Mouse (Mus musculus) cortical plate, adult 2 months (tissue): ENCODE data around the gene Vmp1. TPM values are rescaled to one million over a fixed set of nuclear protein-coding genes. Genes with fewer than 3 reads are reported as not detected.

Experiments used
- H3K27ac ChIP-seq: fragments of 200-500 bp; 2 replicates; pipeline ENCODE4 v1.5.1; 2012; ENCODE audit warnings: low read length, control low read depth, inconsistent platforms; ENCODE audit not compliant: insufficient read depth
- H3K4me1 ChIP-seq: fragments of 200-500 bp; 2 replicates; pipeline ENCODE4 v1.6.1; 2011; ENCODE audit warnings: low read length; ENCODE audit not compliant: control insufficient read depth, insufficient read depth
- H3K4me3 ChIP-seq: fragments of 200-500 bp; 2 replicates; pipeline ENCODE4 v1.5.1; 2011; ENCODE audit warnings: mild to moderate bottlenecking, low read length, control low read depth; ENCODE audit not compliant: insufficient read depth
- CTCF ChIP-seq: fragments of 200-500 bp; IDR thresholded peaks from 2 replicates; pipeline ENCODE4 v1.5.1; 2011; ENCODE audit warnings: mild to moderate bottlenecking, control low read depth, low read length; ENCODE audit not compliant: insufficient read depth; ENCODE audit errors: extremely low read depth
- POLR2A ChIP-seq: fragments of 200-500 bp; IDR thresholded peaks from 2 replicates; pipeline ENCODE4 v1.6.1; 2011; ENCODE audit warnings: mild to moderate bottlenecking, low read length, control low read depth; ENCODE audit not compliant: insufficient read depth; ENCODE audit errors: extremely low read depth
- polyA plus RNA-seq: library from polyadenylated mRNA; depleted of rRNA; stranded (reverse); fragments of >200 nt; gene quantifications from 2 replicates; pipeline ENCODE4 v1.2.3, GENCODE M21; 2012

Vmp1 gene
- polyA plus RNA-seq, 1 experiment = 131 TPM

DNA sequence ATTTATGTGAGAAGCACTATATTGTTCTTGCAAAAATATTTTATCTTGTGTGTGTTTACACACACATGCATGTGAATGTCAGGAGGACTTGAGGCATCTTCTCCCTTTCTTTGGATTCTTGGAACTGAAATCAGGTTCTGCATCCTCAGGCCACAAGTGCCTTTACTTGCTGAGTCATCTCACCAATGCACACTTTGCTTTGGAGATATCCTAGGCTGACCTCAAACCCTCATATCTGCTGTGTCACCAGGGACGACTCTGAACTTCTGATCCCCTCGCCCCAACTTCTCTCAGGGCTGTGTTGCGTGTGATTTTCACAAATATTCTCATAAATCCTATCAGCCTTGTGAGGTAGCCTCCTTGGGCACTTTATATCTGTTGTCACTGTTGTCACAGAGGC lies 73.4 kb downstream of the Vmp1 start:
- Histone ChIP-seq H3K27ac (no peak overlapping the region), H3K4me3 (no peak overlapping the region), H3K4me1 (no peaks in the 10 kb centered on the region; the same call in 1 of the 2 replicates)
- TF ChIP-seq CTCF (no peak), POLR2A (no peak)

DNA sequence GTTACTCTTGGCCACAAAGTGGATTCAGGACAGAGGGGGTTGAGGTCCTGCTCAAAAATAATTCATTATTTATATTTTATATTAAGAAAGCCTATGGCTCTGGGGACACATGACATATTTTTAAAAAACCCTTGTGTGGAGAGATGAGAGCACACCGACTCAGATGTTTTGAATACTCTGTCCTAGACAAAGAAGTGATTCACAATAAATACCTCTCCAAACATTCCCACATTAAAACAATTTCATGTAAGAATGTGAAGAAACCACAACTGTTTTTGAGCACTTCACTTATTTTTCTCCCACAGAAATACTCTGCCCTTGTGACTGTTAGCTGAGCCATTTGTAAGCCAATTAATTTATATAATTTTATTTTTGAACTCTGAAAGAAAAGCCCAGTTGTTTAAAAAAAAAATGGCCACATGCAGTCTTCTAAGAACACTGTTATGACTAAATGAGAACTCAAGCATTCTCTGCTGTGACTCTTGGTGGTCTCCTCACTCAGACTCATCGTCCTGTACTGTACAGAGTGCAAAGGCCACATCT lies 75.8 kb downstream of the Vmp1 start:
- Histone ChIP-seq H3K4me3 (no peak overlapping the region), H3K27ac (no peak overlapping the region), H3K4me1 (no peaks in the 10 kb centered on the region)
- TF ChIP-seq POLR2A = no peak
- TF ChIP-seq CTCF = no peak

DNA sequence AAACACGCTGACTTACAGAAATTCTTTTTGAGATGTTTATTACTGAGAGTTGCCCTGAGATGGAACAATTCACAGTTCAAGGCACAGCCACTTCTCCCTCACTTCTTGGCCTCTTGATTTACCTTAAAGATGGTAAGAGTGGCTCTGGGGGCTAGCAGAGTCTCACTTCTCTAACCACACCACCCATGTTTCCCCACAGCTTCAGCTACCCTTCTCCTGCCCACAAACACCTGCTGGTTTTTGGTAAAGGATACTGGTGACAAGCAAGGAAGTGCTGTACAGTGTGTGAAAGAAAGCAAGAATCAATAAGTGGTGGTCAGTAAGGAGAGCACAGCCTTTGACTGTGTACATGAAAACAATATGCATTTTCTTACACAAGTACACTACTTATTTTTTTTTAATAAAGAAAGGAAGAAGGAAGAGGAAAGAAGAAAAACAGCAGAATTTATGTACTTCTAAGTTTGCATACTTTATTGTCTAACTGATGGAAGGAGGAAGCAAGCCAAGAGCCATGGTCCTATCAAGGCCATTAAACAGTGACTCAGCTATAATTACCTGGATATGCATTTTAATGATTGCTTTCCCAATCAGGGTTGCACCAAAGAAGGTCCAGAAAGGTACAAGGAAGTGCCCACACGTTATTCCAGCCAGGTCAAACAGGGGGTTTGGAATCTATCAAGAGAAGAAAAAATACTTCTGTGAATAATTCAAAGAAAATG lies 76.9 kb downstream of the Vmp1 start:
- H3K27ac ChIP-seq = no peak overlapping the region
- no peak for TF ChIP-seq POLR2A
- no peak for TF ChIP-seq CTCF
- no peak overlapping the region for H3K4me3 ChIP-seq

DNA sequence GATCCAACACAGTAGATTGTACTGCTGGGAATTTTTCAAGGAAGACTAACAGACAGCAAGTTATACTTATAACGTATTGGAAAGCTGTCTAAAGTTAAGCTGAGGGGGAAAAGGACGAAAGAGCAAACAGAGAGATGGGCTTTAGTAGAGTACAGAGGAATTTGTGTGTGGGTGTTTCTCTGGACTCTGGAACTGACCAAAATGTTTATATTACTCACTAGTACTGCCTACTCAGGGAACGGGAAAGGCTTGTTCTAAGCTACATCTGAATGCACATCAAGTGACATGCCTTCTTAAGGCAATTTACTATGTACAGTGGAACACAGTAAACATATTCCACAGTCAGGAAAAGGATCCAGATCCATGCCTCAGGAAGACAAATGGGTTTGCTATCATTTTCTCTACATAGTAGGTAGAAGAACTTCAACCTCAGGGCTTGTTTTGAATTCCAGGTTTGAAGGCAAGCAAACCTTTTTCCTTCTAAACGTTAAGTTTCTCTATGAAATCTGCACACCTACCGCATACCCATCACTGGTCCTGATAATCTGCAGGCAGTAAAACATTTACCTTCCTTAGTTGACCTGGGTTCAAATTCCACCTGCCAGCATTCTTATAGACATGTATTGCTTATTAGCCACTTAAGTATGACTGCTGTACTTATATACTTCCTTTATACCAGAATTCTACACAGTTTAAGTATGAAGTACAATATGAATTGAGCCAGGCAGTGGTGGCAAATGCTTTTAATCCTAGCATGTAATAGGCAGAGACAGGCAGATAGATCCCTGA lies 78.7 kb downstream of the Vmp1 start:
- Histone ChIP-seq H3K4me3 (no peak overlapping the region), H3K27ac (no peak overlapping the region), H3K4me1 (no peaks in the 10 kb centered on the region)
- TF ChIP-seq POLR2A (no peak), CTCF (no peak)

More for the DNA sequence above, 76.9 kb downstream of the Vmp1 start:
- no peaks in the 10 kb centered on the region for H3K4me1 ChIP-seq

DNA sequence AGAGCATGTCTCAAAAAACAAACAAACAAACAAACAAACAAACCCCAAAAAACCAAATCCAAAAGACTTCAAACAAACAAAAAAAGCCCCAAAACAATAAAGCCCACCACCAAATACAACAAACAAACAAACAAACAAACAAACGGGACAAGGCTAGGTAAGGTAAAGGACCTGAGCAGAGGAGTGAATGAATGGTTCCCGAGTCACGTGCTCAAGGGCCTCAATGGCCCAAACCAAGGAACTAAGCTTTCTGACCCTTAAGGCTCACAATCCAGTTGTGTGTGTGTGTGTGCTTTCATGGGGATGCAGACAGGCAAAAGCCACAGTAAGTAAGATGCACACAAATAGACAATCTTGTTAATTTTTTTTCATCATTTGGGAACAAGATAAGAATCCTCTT lies 79.3 kb downstream of the Vmp1 start:
- H3K4me1 ChIP-seq = no peaks in the 10 kb centered on the region
- TF ChIP-seq POLR2A = no peak
- TF ChIP-seq CTCF = no peak
- H3K27ac ChIP-seq = no peak overlapping the region
- no peak overlapping the region for H3K4me3 ChIP-seq

DNA sequence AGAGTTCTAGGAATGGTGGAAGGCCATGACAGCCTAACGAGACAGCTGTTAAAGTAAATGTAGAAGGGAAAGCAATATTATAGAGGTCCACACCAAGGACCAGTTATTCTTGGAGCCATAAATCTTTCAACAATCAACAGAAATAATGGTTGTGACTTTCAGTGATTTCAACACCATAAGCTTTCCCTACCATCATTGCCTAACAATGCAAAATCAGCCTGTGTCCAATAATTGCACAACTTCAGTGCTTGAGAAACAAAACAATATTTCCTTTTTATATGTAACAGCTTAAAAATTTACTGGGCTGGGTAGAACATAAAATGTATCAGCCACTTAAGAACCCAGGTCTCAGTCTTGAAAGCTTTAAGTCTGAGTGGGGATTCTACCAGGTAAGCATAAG lies 79.9 kb downstream of the Vmp1 start:
- no peak for TF ChIP-seq CTCF
- no peak for TF ChIP-seq POLR2A
- H3K4me3 ChIP-seq = no peak overlapping the region
- H3K4me1 ChIP-seq = no peaks in the 10 kb centered on the region
- no peak overlapping the region for H3K27ac ChIP-seq

DNA sequence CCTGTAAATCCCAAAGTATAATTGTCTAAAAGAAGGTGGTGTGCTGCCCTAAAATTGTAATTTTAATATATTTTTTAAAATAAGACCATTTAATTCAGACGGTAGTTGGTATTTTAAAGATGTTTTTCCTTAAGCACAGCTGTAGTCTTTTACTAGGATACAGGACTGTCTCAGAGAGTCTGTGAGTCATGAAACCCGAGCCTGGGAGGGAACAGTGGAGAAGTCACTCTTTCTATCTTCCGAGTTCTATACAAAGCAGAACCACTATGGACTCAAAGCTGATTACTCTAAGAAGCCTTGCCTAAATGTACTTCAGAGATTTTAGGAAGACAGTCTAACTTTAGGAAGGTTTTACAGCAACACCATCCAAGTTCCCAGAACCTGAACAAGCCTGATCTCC lies 81.5 kb downstream of the Vmp1 start:
- TF ChIP-seq POLR2A (no peak), CTCF (no peak)
- no peak overlapping the region for H3K27ac ChIP-seq
- H3K4me3 ChIP-seq = no peak overlapping the region
- no peaks in the 10 kb centered on the region for H3K4me1 ChIP-seq

DNA sequence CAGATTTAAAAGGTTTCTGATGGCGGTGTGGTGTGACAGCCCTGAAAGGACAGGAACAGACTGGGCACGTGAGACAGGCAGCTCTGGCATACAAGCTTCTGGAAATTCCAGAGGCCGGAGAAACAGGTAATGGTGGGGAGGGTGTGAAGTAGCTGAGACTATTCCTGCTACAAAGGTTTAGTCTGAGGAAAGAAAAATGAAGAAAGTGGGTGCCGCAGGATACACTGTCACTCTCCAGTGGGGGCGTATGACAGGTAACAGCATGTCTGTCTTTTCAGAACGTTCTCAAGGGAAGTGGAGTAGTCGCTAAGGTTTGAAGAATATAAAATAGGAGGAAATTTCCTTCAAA lies 83.5 kb downstream of the Vmp1 start:
- Histone ChIP-seq H3K4me1 (no peaks in the 10 kb centered on the region), H3K27ac (no peak overlapping the region), H3K4me3 (no peak overlapping the region)
- TF ChIP-seq CTCF (no peak), POLR2A (no peak)

DNA sequence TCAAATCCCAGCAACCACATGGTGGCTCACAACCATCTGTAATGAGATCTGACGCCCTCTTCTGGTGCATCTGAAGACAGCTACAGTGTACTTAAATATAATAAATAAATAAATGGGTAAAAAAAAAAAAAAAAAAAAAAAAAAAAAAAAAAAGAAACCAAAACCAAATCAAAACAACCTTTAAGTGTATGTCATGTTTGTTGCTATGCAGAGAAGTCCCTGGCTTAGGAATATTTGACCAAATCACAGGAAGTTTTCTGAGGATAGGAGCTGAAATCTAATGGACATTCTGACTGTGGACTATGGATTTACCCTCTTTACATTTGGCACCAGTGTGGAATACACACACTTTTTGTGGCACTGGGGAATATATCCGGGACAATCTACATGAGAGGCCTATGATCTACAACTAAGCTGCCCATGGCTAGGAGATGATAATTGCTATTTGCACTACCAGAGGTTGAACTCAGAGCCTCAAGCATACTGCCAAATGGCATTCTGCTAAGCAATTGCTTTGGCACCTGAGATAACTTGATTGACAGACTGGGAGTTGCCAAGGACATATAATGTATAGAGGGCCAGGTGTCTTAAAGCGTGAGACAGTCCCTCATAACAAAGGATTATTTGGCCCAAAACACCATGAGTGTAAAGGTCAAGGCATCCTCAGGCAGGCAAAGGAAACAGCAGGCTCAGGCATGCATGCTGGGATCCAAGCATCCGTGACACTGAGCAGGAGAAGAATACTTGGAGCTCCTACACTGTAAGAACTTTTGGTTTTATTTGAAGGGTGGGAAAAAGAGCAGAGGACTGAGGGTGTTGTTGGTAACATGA lies 84.0 kb downstream of the Vmp1 start:
- H3K4me3 ChIP-seq = no peak overlapping the region
- no peaks in the 10 kb centered on the region for H3K4me1 ChIP-seq
- no peak for TF ChIP-seq CTCF
- no peak for TF ChIP-seq POLR2A

More for the DNA sequence above, 84.0 kb downstream of the Vmp1 start:
- no peak overlapping the region for H3K27ac ChIP-seq
